Mouse (Mus musculus): ENCODE results near the gene Hspa1l. TPM values are rescaled to one million over a fixed set of nuclear protein-coding genes. Genes with fewer than 3 reads are reported as not detected.
A peak's percentile ranks its signal among the peaks of the same experiment; 100 is the strongest.

Hspa1l gene
- polyA plus RNA-seq, 1 experiment, result 0.25 TPM

GRCm38 (mm10) chr17:35021163-35021808 is 48.8 kb downstream of the Hspa1l start:
- no peak overlapping the region for H3K27ac ChIP-seq (ENCODE audit: insufficient read depth, low read length)
- H3K36me3 ChIP-seq (ENCODE audit: control insufficient read depth, insufficient read depth, low read length, poor library complexity, severe bottlenecking), result no peaks in the 10 kb centered on the region
- no peak overlapping the region for H3K9ac ChIP-seq (ENCODE audit: low read depth, poor library complexity, severe bottlenecking)
- no peaks in the 10 kb centered on the region for H3K27me3 ChIP-seq (ENCODE audit: control insufficient read depth, insufficient read depth, low read length, poor library complexity, severe bottlenecking)
- peak overlapping the region; percentile 18; the same call in 1 of the 2 replicates for H3K4me3 ChIP-seq (ENCODE audit: low read depth, low read length)
- H3K9me3 ChIP-seq (replicated peaks; ENCODE audit: control insufficient read depth, insufficient read depth, low read length, poor library complexity, severe bottlenecking), result no peaks in the 10 kb centered on the region
- peak; percentile 17; the same call in 1 of the 2 replicates for TF ChIP-seq EP300 (IDR thresholded peaks at IDR 0.05; ENCODE audit: insufficient read depth, low read depth, low read length)
- TF ChIP-seq POLR2A (IDR thresholded peaks at IDR 0.05; ENCODE audit: insufficient read depth, low read length), result no peak
- TF ChIP-seq CTCF (IDR thresholded peaks at IDR 0.05; ENCODE audit: low read depth, low read length), result peak; percentile 99
- peaks cover 5% of the 10 kb centered on the region for H3K4me1 ChIP-seq (ENCODE audit: control insufficient read depth, insufficient read depth, low read length)

- H3K4me1 ChIP-seq (ENCODE audit: control insufficient read depth, insufficient read depth, low read length), result peaks cover 5% of the 10 kb centered on the region
- no peak overlapping the region for H3K27ac ChIP-seq (ENCODE audit: insufficient read depth, low read length)
- H3K27me3 ChIP-seq (ENCODE audit: control insufficient read depth, insufficient read depth, low read length, poor library complexity, severe bottlenecking), result no peaks in the 10 kb centered on the region
- no peak overlapping the region for H3K9ac ChIP-seq (ENCODE audit: low read depth, poor library complexity, severe bottlenecking)
- TF ChIP-seq CTCF (IDR thresholded peaks at IDR 0.05; ENCODE audit: low read depth, low read length), result no peak
- TF ChIP-seq EP300 (IDR thresholded peaks at IDR 0.05; ENCODE audit: insufficient read depth, low read depth, low read length), result no peak
- TF ChIP-seq POLR2A (IDR thresholded peaks at IDR 0.05; ENCODE audit: insufficient read depth, low read length), result no peak
- H3K36me3 ChIP-seq (ENCODE audit: control insufficient read depth, insufficient read depth, low read length, poor library complexity, severe bottlenecking), result no peaks in the 10 kb centered on the region
- H3K4me3 ChIP-seq (ENCODE audit: low read depth, low read length), result no peak overlapping the region
- no peaks in the 10 kb centered on the region for H3K9me3 ChIP-seq (replicated peaks; ENCODE audit: control insufficient read depth, insufficient read depth, low read length, poor library complexity, severe bottlenecking)
These were observed 49.5 kb downstream of the Hspa1l start for GRCm38 (mm10) chr17:35021842-35022477.

- no peak for TF ChIP-seq CTCF (IDR thresholded peaks at IDR 0.05; ENCODE audit: low read depth, low read length)
- no peak for TF ChIP-seq EP300 (IDR thresholded peaks at IDR 0.05; ENCODE audit: insufficient read depth, low read depth, low read length)
- no peak for TF ChIP-seq POLR2A (IDR thresholded peaks at IDR 0.05; ENCODE audit: insufficient read depth, low read length)
- no peaks in the 10 kb centered on the region for H3K9me3 ChIP-seq (replicated peaks; ENCODE audit: control insufficient read depth, insufficient read depth, low read length, poor library complexity, severe bottlenecking)
- H3K9ac ChIP-seq (ENCODE audit: low read depth, poor library complexity, severe bottlenecking), result no peak overlapping the region
- H3K27ac ChIP-seq (ENCODE audit: insufficient read depth, low read length), result no peak overlapping the region
- no peaks in the 10 kb centered on the region for H3K36me3 ChIP-seq (ENCODE audit: control insufficient read depth, insufficient read depth, low read length, poor library complexity, severe bottlenecking)
- no peak overlapping the region for H3K4me3 ChIP-seq (ENCODE audit: low read depth, low read length)
- H3K4me1 ChIP-seq (ENCODE audit: control insufficient read depth, insufficient read depth, low read length), result peaks cover 5% of the 10 kb centered on the region
- no peaks in the 10 kb centered on the region for H3K27me3 ChIP-seq (ENCODE audit: control insufficient read depth, insufficient read depth, low read length, poor library complexity, severe bottlenecking)
These were observed 50.1 kb downstream of the Hspa1l start for GRCm38 (mm10) chr17:35022541-35023060.

- H3K27ac ChIP-seq (ENCODE audit: insufficient read depth, low read length), result no peak overlapping the region
- H3K4me1 ChIP-seq (ENCODE audit: control insufficient read depth, insufficient read depth, low read length), result peaks cover 5% of the 10 kb centered on the region
These were observed 50.7 kb downstream of the Hspa1l start for GRCm38 (mm10) chr17:35023221-35023620.

GRCm38 (mm10) chr17:35023756-35024155 is 51.3 kb downstream of the Hspa1l start:
- no peak overlapping the region for H3K4me3 ChIP-seq (ENCODE audit: low read depth, low read length)
- no peaks in the 10 kb centered on the region for H3K27me3 ChIP-seq (ENCODE audit: control insufficient read depth, insufficient read depth, low read length, poor library complexity, severe bottlenecking)
- no peak for TF ChIP-seq CTCF (IDR thresholded peaks at IDR 0.05; ENCODE audit: low read depth, low read length)
- TF ChIP-seq POLR2A (IDR thresholded peaks at IDR 0.05; ENCODE audit: insufficient read depth, low read length), result no peak
- TF ChIP-seq EP300 (IDR thresholded peaks at IDR 0.05; ENCODE audit: insufficient read depth, low read depth, low read length), result no peak
- H3K36me3 ChIP-seq (ENCODE audit: control insufficient read depth, insufficient read depth, low read length, poor library complexity, severe bottlenecking), result no peaks in the 10 kb centered on the region
- no peak overlapping the region for H3K27ac ChIP-seq (ENCODE audit: insufficient read depth, low read length)
- no peak overlapping the region for H3K9ac ChIP-seq (ENCODE audit: low read depth, poor library complexity, severe bottlenecking)
- H3K9me3 ChIP-seq (replicated peaks; ENCODE audit: control insufficient read depth, insufficient read depth, low read length, poor library complexity, severe bottlenecking), result no peaks in the 10 kb centered on the region
- H3K4me1 ChIP-seq (ENCODE audit: control insufficient read depth, insufficient read depth, low read length), result peaks cover 5% of the 10 kb centered on the region

More at GRCm38 (mm10) chr17:35023221-35023620, 50.7 kb downstream of the Hspa1l start:
- Histone ChIP-seq H3K9ac (ENCODE audit: low read depth, poor library complexity, severe bottlenecking) (no peak overlapping the region), H3K27me3 (ENCODE audit: control insufficient read depth, insufficient read depth, low read length, poor library complexity, severe bottlenecking) (no peaks in the 10 kb centered on the region), H3K4me3 (ENCODE audit: low read depth, low read length) (no peak overlapping the region), H3K36me3 (ENCODE audit: control insufficient read depth, insufficient read depth, low read length, poor library complexity, severe bottlenecking) (no peaks in the 10 kb centered on the region), H3K9me3 (replicated peaks; ENCODE audit: control insufficient read depth, insufficient read depth, low read length, poor library complexity, severe bottlenecking) (no peaks in the 10 kb centered on the region)
- no peak for TF ChIP-seq EP300 (IDR thresholded peaks at IDR 0.05; ENCODE audit: insufficient read depth, low read depth, low read length)
- TF ChIP-seq CTCF (IDR thresholded peaks at IDR 0.05; ENCODE audit: low read depth, low read length), result no peak
- TF ChIP-seq POLR2A (IDR thresholded peaks at IDR 0.05; ENCODE audit: insufficient read depth, low read length), result no peak

- no peak overlapping the region for H3K27ac ChIP-seq (ENCODE audit: insufficient read depth, low read length)
- peaks cover 5% of the 10 kb centered on the region for H3K4me1 ChIP-seq (ENCODE audit: control insufficient read depth, insufficient read depth, low read length)
- H3K9ac ChIP-seq (ENCODE audit: low read depth, poor library complexity, severe bottlenecking), result no peak overlapping the region
- no peaks in the 10 kb centered on the region for H3K36me3 ChIP-seq (ENCODE audit: control insufficient read depth, insufficient read depth, low read length, poor library complexity, severe bottlenecking)
- no peak for TF ChIP-seq POLR2A (IDR thresholded peaks at IDR 0.05; ENCODE audit: insufficient read depth, low read length)
- TF ChIP-seq EP300 (IDR thresholded peaks at IDR 0.05; ENCODE audit: insufficient read depth, low read depth, low read length), result no peak
- no peak for TF ChIP-seq CTCF (IDR thresholded peaks at IDR 0.05; ENCODE audit: low read depth, low read length)
- H3K9me3 ChIP-seq (replicated peaks; ENCODE audit: control insufficient read depth, insufficient read depth, low read length, poor library complexity, severe bottlenecking), result no peaks in the 10 kb centered on the region
- H3K27me3 ChIP-seq (ENCODE audit: control insufficient read depth, insufficient read depth, low read length, poor library complexity, severe bottlenecking), result no peaks in the 10 kb centered on the region
- no peak overlapping the region for H3K4me3 ChIP-seq (ENCODE audit: low read depth, low read length)
These were observed 51.8 kb downstream of the Hspa1l start for GRCm38 (mm10) chr17:35024261-35024660.

Measured in ES-Bruce4 (cell line).